Mouse (Mus musculus) midbrain, embryonic 14.5 days (tissue): ENCODE data around the gene Igf1r. TPM values are rescaled to one million over a fixed set of nuclear protein-coding genes. Genes with fewer than 3 reads are reported as not detected.

Experiments
- ATAC-seq: fragments of 200-750 bp; cut with Nextera tagmentation; 2 replicates; pipeline ENCODE4 v1.8.0; 2017; ENCODE audit warnings: moderate number of reproducible peaks, moderate library complexity; ENCODE audit not compliant: low FRiP score, low TSS enrichment
- DNase-seq: peaks from one replicate; pipeline ENCODE4 v3.0.0-alpha.2; 2015
- H3K27ac ChIP-seq: fragments of 300-500 bp; sonication (generic); replicated peaks from 2 replicates; pipeline ENCODE4 v1.5.1; 2014; ENCODE audit warnings: mild to moderate bottlenecking, low read depth, low read length, moderate library complexity
- H3K27me3 ChIP-seq: fragments of 300-500 bp; sonication (generic); 2 replicates; pipeline ENCODE4 v1.6.1; 2014; ENCODE audit warnings: low read length, control low read depth, mixed read lengths; ENCODE audit not compliant: control insufficient read depth, insufficient read depth
- H3K36me3 ChIP-seq: fragments of 300-500 bp; sonication (generic); 2 replicates; pipeline ENCODE4 v1.6.1; 2014; ENCODE audit warnings: low read length, control low read depth; ENCODE audit not compliant: control insufficient read depth, insufficient read depth
- H3K4me1 ChIP-seq: fragments of 300-500 bp; sonication (generic); 2 replicates; pipeline ENCODE4 v1.6.1; 2014; ENCODE audit warnings: mild to moderate bottlenecking, antibody characterized with exemption, low read length, control low read depth; ENCODE audit not compliant: control insufficient read depth, insufficient read depth
- H3K4me2 ChIP-seq: fragments of 300-500 bp; sonication (generic); 2 replicates; pipeline ENCODE4 v1.6.1; 2014; ENCODE audit warnings: mild to moderate bottlenecking, low read length, moderate library complexity
- H3K4me3 ChIP-seq: fragments of 300-500 bp; sonication (generic); replicated peaks from 2 replicates; pipeline ENCODE4 v1.5.1; 2014; ENCODE audit warnings: low read depth, low read length
- H3K9ac ChIP-seq: fragments of 300-500 bp; sonication (generic); replicated peaks from 2 replicates; pipeline ENCODE4 v1.6.1; 2014; ENCODE audit warnings: mild to moderate bottlenecking, low read length, moderate library complexity
- H3K9me3 ChIP-seq: fragments of 300-500 bp; sonication (generic); 2 replicates; pipeline ENCODE4 v1.6.1; 2016; ENCODE audit warnings: low read length, control low read depth, mixed read lengths; ENCODE audit not compliant: control insufficient read depth
- WGBS: fragments of 180-500 bp; shearing (Covaris S2); extraction: QIAGEN DNeasy Blood & Tissue Kit; methylation state at CpG from one replicate; pipeline ENCODE4 v1.1.7; 2014; 5-methylcytosine and 5-hydroxymethylcytosine counted together
- polyA plus RNA-seq: library from polyadenylated mRNA; unstranded; fragments of >200 nt; fragmentation: Nextera tagmentation; extraction: Ambion mirVana; gene quantifications from 2 replicates; pipeline ENCODE4 v1.2.1, GENCODE M21; 2014

Gene Igf1r
- polyA plus RNA-seq, 1 experiment from 2014 or later, result 25.8 TPM

DNA sequence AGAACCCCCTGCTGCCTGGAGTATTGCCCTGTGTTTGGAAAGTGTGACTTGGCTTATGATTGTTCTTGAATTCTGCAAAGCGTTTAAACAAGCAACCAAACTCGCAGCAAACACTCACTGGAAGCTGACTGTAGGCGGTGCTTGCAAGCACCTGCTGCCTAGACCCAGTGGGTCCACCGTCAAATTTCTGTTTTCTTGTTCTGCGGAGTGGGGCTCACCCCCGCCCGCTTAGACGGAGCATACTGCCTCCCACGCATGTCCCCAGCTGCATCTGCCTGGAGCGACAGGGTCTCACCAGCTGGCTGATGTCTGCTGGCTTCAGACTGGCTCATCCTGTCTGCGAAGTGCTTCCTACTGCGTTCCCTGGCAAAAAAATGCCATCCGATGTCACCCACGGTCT, 311.9 kb downstream of the Igf1r start:
- Histone ChIP-seq H3K9ac (0 out of 2 replicates have a peak overlapping the region, but pooled peaks have one; percentile 31), H3K4me3 (peak overlapping the region; percentile 30; the same call in 1 of the 2 replicates), H3K9me3 (no peaks in the 10 kb centered on the region), H3K4me1 (peaks cover 11% of the 10 kb centered on the region; the same call in 1 of the 2 replicates), H3K27me3 (peaks cover 2% of the 10 kb centered on the region; the same call in 1 of the 2 replicates), H3K36me3 (no peaks in the 10 kb centered on the region), H3K4me2 (peak overlapping the region; percentile 58), H3K27ac (no peak overlapping the region)
- no peak for ATAC-seq
- peak; percentile 50 for DNase-seq
- 14% methylated on average over 14 of the region's 14 CpGs for WGBS

DNA sequence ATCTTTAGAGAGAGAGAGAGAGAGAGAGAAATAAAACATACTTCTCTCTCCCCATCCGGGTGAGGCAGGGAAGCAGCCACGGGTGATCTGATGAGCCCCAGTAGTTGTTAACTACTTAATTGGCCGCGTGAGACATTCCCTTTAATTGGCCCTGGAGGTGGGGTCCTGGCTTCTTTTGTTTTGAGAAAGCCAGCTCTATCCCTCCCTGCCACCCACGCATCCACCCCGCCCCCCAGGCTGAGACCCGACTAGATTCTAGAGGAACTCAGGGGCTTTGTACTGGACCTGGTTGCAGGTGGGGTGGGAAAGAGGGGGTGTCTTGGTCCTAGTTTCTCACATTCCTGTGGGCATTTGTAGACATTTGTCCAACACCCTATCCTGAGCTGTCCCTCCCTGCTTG, 312.8 kb downstream of the Igf1r start:
- no peak for ATAC-seq
- Histone ChIP-seq H3K4me3 (no peak overlapping the region), H3K4me1 (peaks cover 11% of the 10 kb centered on the region; the same call in 1 of the 2 replicates), H3K36me3 (no peaks in the 10 kb centered on the region), H3K9ac (no peak overlapping the region), H3K27ac (no peak overlapping the region), H3K9me3 (no peaks in the 10 kb centered on the region), H3K4me2 (no peak overlapping the region), H3K27me3 (peaks cover 2% of the 10 kb centered on the region; the same call in 1 of the 2 replicates)
- 43% methylated on average over 7 of the region's 7 CpGs for WGBS
- DNase-seq, result no peak

- 33% methylated on average over 6 of the region's 6 CpGs for WGBS
- H3K36me3 ChIP-seq, result no peaks in the 10 kb centered on the region
- H3K4me3 ChIP-seq, result no peak overlapping the region
- peaks cover 2% of the 10 kb centered on the region; the same call in 1 of the 2 replicates for H3K27me3 ChIP-seq
- H3K9ac ChIP-seq, result no peak overlapping the region
- peak; percentile 31 for DNase-seq
- no peak overlapping the region for H3K4me2 ChIP-seq
- ATAC-seq, result no peak
- no peak overlapping the region for H3K27ac ChIP-seq
- H3K4me1 ChIP-seq, result peaks cover 11% of the 10 kb centered on the region; the same call in 1 of the 2 replicates
- no peaks in the 10 kb centered on the region for H3K9me3 ChIP-seq
Measured at GRCm38 (mm10) chr7:68266691-68267090, 314.1 kb downstream of the Igf1r start.

GRCm38 (mm10) chr7:68270551-68270950, 317.9 kb downstream of the Igf1r start:
- H3K36me3 ChIP-seq, result no peaks in the 10 kb centered on the region
- no peak overlapping the region for H3K4me2 ChIP-seq
- H3K9me3 ChIP-seq, result no peaks in the 10 kb centered on the region
- H3K27me3 ChIP-seq, result 0 out of 2 replicates have a peak, but pooled peaks cover 2% of the 10 kb centered on the region
- ATAC-seq, result no peak
- no peak overlapping the region for H3K4me3 ChIP-seq
- H3K9ac ChIP-seq, result no peak overlapping the region
- DNase-seq, result no peak
- H3K4me1 ChIP-seq, result 0 out of 2 replicates have a peak, but pooled peaks cover 4% of the 10 kb centered on the region
- 78% methylated on average over 4 of the region's 4 CpGs for WGBS
- no peak overlapping the region for H3K27ac ChIP-seq

- DNase-seq (no peak), ATAC-seq (no peak)
- 90% methylated on average over 6 of the region's 6 CpGs for WGBS
- Histone ChIP-seq H3K4me1 (0 out of 2 replicates have a peak, but pooled peaks cover 12% of the 10 kb centered on the region), H3K4me2 (no peak overlapping the region), H3K9me3 (no peaks in the 10 kb centered on the region), H3K36me3 (no peaks in the 10 kb centered on the region), H3K9ac (no peak overlapping the region), H3K27me3 (peaks cover 5% of the 10 kb centered on the region), H3K4me3 (no peak overlapping the region), H3K27ac (no peak overlapping the region)
Measured at GRCm38 (mm10) chr7:68271816-68272215, 319.2 kb downstream of the Igf1r start.

GRCm38 (mm10) chr7:68272607-68273006, 320.0 kb downstream of the Igf1r start:
- no peak overlapping the region for H3K27ac ChIP-seq
- no peaks in the 10 kb centered on the region for H3K9me3 ChIP-seq
- 0 out of 2 replicates have a peak, but pooled peaks cover 8% of the 10 kb centered on the region for H3K4me1 ChIP-seq
- H3K4me3 ChIP-seq, result no peak overlapping the region
- no peaks in the 10 kb centered on the region for H3K36me3 ChIP-seq
- peaks cover 5% of the 10 kb centered on the region for H3K27me3 ChIP-seq
- ATAC-seq (no peak), DNase-seq (no peak)
- H3K4me2 ChIP-seq, result no peak overlapping the region
- WGBS, result 86% methylated on average over 10 of the region's 10 CpGs
- no peak overlapping the region for H3K9ac ChIP-seq

GRCm38 (mm10) chr7:68273515-68273914, 320.9 kb downstream of the Igf1r start, which contains the start of gene Fam169b:
Gene Fam169b, plus strand, starts transcription at chr7:68273839.
- DNase-seq, result no peak
- ATAC-seq, result no peak
- no peaks in the 10 kb centered on the region for H3K9me3 ChIP-seq

GRCm38 (mm10) chr7:68274218-68274617, 321.6 kb downstream of the Igf1r start:
- Histone ChIP-seq H3K4me3 (no peak overlapping the region), H3K9ac (no peak overlapping the region), H3K27ac (no peak overlapping the region), H3K4me1 (0 out of 2 replicates have a peak, but pooled peaks cover 8% of the 10 kb centered on the region), H3K27me3 (peaks cover 5% of the 10 kb centered on the region), H3K4me2 (no peak overlapping the region), H3K36me3 (no peaks in the 10 kb centered on the region), H3K9me3 (no peaks in the 10 kb centered on the region)
- no peak for DNase-seq
- WGBS, result 55% methylated on average over 2 of the region's 2 CpGs
- ATAC-seq, result no peak

More at GRCm38 (mm10) chr7:68273515-68273914, 320.9 kb downstream of the Igf1r start, which contains the start of gene Fam169b:
- no peak within 1 kb of the TSS for H3K4me2 ChIP-seq
- 0 out of 2 replicates have a peak, but pooled peaks cover 8% of the 10 kb centered on the region for H3K4me1 ChIP-seq
- peaks cover 5% of the 10 kb centered on the region for H3K27me3 ChIP-seq
- H3K27ac ChIP-seq, result no peak within 1 kb of the TSS
- H3K4me3 ChIP-seq, result no peak within 1 kb of the TSS
- no peaks in the 10 kb centered on the region for H3K36me3 ChIP-seq
- no peak within 1 kb of the TSS for H3K9ac ChIP-seq

DNA sequence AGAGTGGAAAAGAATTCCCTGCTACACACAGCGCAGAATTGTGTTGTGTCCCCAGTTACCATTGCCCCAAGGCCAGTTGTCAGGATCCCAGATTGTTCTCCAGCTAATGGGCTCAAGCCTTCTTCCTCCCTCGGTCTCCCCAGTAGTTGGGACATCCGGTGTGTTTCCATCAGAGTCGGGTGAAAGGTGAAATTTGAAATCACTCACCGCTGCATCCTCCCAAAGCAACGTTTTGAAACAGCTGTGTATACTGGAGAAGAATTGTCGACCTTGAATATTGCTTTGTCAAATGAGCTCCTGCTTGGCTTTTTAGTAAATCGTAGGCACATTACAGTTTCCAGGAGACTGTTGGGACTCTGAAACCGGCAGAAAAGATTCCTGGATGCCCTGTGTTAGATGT, 322.3 kb downstream of the Igf1r start:
- Histone ChIP-seq H3K36me3 (no peaks in the 10 kb centered on the region), H3K27me3 (peaks cover 5% of the 10 kb centered on the region), H3K4me1 (0 out of 2 replicates have a peak, but pooled peaks cover 8% of the 10 kb centered on the region), H3K4me2 (no peak overlapping the region), H3K4me3 (no peak overlapping the region), H3K9ac (no peak overlapping the region), H3K9me3 (no peaks in the 10 kb centered on the region), H3K27ac (no peak overlapping the region)
- DNase-seq (no peak), ATAC-seq (no peak)
- 75% methylated on average over 9 of the region's 9 CpGs for WGBS
